Mouse (Mus musculus) thymus, adult 2 months (tissue): Measurements from ENCODE around the gene Pan3. TPM values are rescaled to one million over a fixed set of nuclear protein-coding genes. Genes with fewer than 3 reads are reported as not detected.
A peak's percentile ranks its signal among the peaks of the same experiment; 100 is the strongest.

Source experiments
- DNase-seq: peaks from one replicate; pipeline ENCODE4 v3.0.0; 2021
- H3K27ac ChIP-seq: fragments of 200-500 bp; 2 replicates; pipeline ENCODE4 v1.5.1; 2012; ENCODE audit warnings: low read length, control low read depth; ENCODE audit not compliant: control insufficient read depth, insufficient read depth
- H3K27me3 ChIP-seq: fragments of 200-500 bp; 2 replicates; pipeline ENCODE4 v1.6.1; 2012; ENCODE audit warnings: mild to moderate bottlenecking, low read length, moderate library complexity, mixed read lengths; ENCODE audit not compliant: control insufficient read depth, insufficient read depth
- H3K36me3 ChIP-seq: fragments of 200-500 bp; 2 replicates; pipeline ENCODE4 v1.6.1; 2012; ENCODE audit warnings: mild to moderate bottlenecking, low read length, moderate library complexity; ENCODE audit not compliant: control insufficient read depth, insufficient read depth
- H3K4me1 ChIP-seq: fragments of 200-500 bp; replicated peaks from 2 replicates; pipeline ENCODE4 v1.6.1; 2012; ENCODE audit warnings: low read length; ENCODE audit not compliant: control insufficient read depth, insufficient read depth
- H3K4me3 ChIP-seq: fragments of 200-500 bp; 2 replicates; pipeline ENCODE4 v1.5.1; 2012; ENCODE audit warnings: mild to moderate bottlenecking, low read length, control low read depth, moderate library complexity; ENCODE audit not compliant: control insufficient read depth, insufficient read depth
- CTCF ChIP-seq: fragments of 200-500 bp; IDR thresholded peaks from 2 replicates; pipeline ENCODE4 v1.5.1; 2012; ENCODE audit warnings: mild to moderate bottlenecking, control low read depth, low read length, moderate library complexity, borderline replicate concordance; ENCODE audit not compliant: control insufficient read depth, poor library complexity, insufficient read depth; ENCODE audit errors: extremely low read depth
- POLR2A ChIP-seq: fragments of 200-500 bp; IDR thresholded peaks from 2 replicates; pipeline ENCODE4 v1.6.1; 2012; ENCODE audit warnings: mild to moderate bottlenecking, low read length, control low read depth, moderate library complexity; ENCODE audit not compliant: control insufficient read depth, poor library complexity, insufficient read depth; ENCODE audit errors: extremely low read depth
- WGBS: fragments of 180-500 bp; shearing (Covaris S2); methylation state at CpG from one replicate; pipeline ENCODE4 v1.1.7; 2018; 5-methylcytosine and 5-hydroxymethylcytosine counted together
- polyA plus RNA-seq: library from polyadenylated mRNA; depleted of rRNA; stranded (reverse); fragments of >200 nt; gene quantifications from 2 replicates; pipeline ENCODE4 v1.2.3, GENCODE M21; 2012

The Pan3 gene
- polyA plus RNA-seq, 1 experiment = 152 TPM

GRCm38 (mm10) chr5:147496921-147497320, 67.0 kb downstream of the Pan3 start:
- no peak overlapping the region for H3K4me3 ChIP-seq
- DNase-seq = no peak
- WGBS = 89% methylated on average over 4 of the region's 4 CpGs
- no peak overlapping the region for H3K27ac ChIP-seq
- no peaks in the 10 kb centered on the region for H3K4me1 ChIP-seq
- H3K27me3 ChIP-seq = no peaks in the 10 kb centered on the region
- peaks cover 15% of the 10 kb centered on the region for H3K36me3 ChIP-seq
- TF ChIP-seq POLR2A = no peak
- no peak for TF ChIP-seq CTCF

DNA sequence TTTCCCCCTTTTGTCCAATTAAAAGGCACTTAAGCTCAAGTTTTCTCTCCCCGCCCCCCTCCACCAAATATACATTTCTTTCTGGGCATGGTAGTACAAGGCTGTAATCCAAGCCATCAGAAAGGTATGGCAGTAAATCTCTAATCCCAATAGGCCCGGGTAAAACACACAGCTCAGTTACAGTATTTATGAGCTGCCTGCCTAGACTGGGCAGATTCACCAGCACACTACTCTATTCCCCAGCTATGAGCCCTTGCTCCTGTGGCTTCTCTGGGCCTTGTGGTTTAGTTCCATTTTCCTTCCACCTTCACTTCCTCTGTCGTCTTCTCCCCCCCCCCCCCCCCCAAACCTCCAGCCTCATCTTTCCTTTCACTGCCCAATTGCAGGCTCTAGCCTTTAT, 67.8 kb downstream of the Pan3 start:
- TF ChIP-seq CTCF = no peak
- TF ChIP-seq POLR2A = no peak
- H3K4me1 ChIP-seq = no peaks in the 10 kb centered on the region
- no peak overlapping the region for H3K27ac ChIP-seq
- no peak for DNase-seq
- H3K27me3 ChIP-seq = no peaks in the 10 kb centered on the region
- 53% methylated on average over 2 of the region's 3 CpGs for WGBS
- no peak overlapping the region for H3K4me3 ChIP-seq
- H3K36me3 ChIP-seq = peaks cover 23% of the 10 kb centered on the region

- no peaks in the 10 kb centered on the region for H3K27me3 ChIP-seq
- no peak for DNase-seq
- WGBS = 94% methylated on average over 2 of the region's 2 CpGs
- H3K4me3 ChIP-seq = no peak overlapping the region
- H3K36me3 ChIP-seq = peaks cover 32% of the 10 kb centered on the region
- H3K27ac ChIP-seq = no peak overlapping the region
- TF ChIP-seq POLR2A = no peak
- H3K4me1 ChIP-seq = no peaks in the 10 kb centered on the region
Observed at GRCm38 (mm10) chr5:147501456-147501998, 71.6 kb downstream of the Pan3 start.

DNA sequence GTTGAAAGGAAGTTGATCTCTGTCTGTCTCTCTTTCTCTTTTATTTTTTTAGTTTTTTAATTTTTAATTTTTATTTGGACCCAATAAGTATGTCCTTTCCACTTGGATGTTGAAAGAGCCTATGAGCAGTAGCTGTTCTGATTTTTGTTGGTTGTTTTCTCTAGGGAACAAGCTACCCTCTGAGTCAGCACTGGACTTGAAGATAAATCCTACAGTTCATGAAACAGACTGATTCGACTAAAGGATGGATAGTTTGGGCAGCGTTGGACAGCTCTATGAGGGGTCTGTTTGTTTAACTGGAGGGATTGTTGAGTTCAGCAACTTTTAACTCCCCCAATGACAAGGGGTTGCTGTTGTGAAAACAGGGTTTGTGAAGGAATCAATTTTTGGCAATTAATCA, 73.0 kb downstream of the Pan3 start:
- WGBS = 95% methylated on average over 2 of the region's 2 CpGs
- TF ChIP-seq POLR2A = no peak
- TF ChIP-seq CTCF = no peak
- peaks cover 37% of the 10 kb centered on the region for H3K36me3 ChIP-seq
- no peak overlapping the region for H3K27ac ChIP-seq
- H3K4me3 ChIP-seq = no peak overlapping the region
- no peaks in the 10 kb centered on the region for H3K27me3 ChIP-seq
- H3K4me1 ChIP-seq = no peaks in the 10 kb centered on the region
- no peak for DNase-seq

- peaks cover 15% of the 10 kb centered on the region for H3K36me3 ChIP-seq
- WGBS = 87% methylated on average over 9 of the region's 9 CpGs
- no peak for TF ChIP-seq CTCF
- H3K27ac ChIP-seq = no peak overlapping the region
- no peak overlapping the region for H3K4me3 ChIP-seq
- no peak for DNase-seq
- no peaks in the 10 kb centered on the region for H3K4me1 ChIP-seq
- no peaks in the 10 kb centered on the region for H3K27me3 ChIP-seq
Observed at GRCm38 (mm10) chr5:147511350-147511749, 81.4 kb downstream of the Pan3 start.

- no peak overlapping the region for H3K4me3 ChIP-seq
- no peaks in the 10 kb centered on the region; the same call in 1 of the 2 replicates for H3K4me1 ChIP-seq
- no peak for TF ChIP-seq POLR2A
- TF ChIP-seq CTCF = no peak
- 10% methylated on average over 6 of the region's 6 CpGs for WGBS
- H3K27me3 ChIP-seq = no peaks in the 10 kb centered on the region
- H3K27ac ChIP-seq = no peak overlapping the region
- no peak for DNase-seq
- H3K36me3 ChIP-seq = peaks cover 69% of the 10 kb centered on the region
Observed at GRCm38 (mm10) chr5:147527006-147527405, 97.0 kb downstream of the Pan3 start.

DNA sequence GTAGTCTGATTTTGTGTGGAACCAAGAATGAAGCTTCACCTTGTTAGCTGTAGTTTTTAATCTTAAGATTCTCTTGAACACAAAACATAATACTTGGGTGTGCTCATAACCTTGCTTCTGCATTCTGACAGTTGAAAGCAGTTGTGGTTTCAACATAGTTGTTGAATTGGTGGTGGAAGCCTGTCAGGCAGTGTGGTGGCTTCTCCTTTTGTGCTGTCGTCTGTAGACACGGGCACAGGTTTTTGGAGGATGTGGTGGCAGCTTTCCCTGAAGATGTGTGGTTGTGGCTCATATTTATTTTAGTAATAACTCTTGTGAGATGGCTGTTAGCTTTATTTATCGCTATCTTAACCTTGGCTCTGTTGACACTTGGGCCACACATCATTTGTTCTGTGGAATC, 97.8 kb downstream of the Pan3 start:
- DNase-seq = peak; percentile 30
- 7% methylated on average over 3 of the region's 3 CpGs for WGBS
- Histone ChIP-seq H3K27me3 (no peaks in the 10 kb centered on the region), H3K36me3 (peaks cover 65% of the 10 kb centered on the region), H3K27ac (no peak overlapping the region), H3K4me3 (no peak overlapping the region), H3K4me1 (no peaks in the 10 kb centered on the region; the same call in 1 of the 2 replicates)
- TF ChIP-seq POLR2A = no peak
- TF ChIP-seq CTCF = no peak

GRCm38 (mm10) chr5:147532031-147532430, 102.1 kb downstream of the Pan3 start:
- no peak overlapping the region for H3K27ac ChIP-seq
- WGBS = 89% methylated on average over 6 of the region's 6 CpGs
- H3K4me1 ChIP-seq = no peaks in the 10 kb centered on the region
- no peak for DNase-seq
- H3K4me3 ChIP-seq = no peak overlapping the region
- TF ChIP-seq POLR2A = no peak
- TF ChIP-seq CTCF = no peak
- no peaks in the 10 kb centered on the region for H3K27me3 ChIP-seq
- H3K36me3 ChIP-seq = peaks cover 59% of the 10 kb centered on the region
